Mouse (Mus musculus): Measurements from ENCODE around the gene Nmt1. TPM values are rescaled to one million over a fixed set of nuclear protein-coding genes. Genes with fewer than 3 reads are reported as not detected.

Gene Nmt1
- total and polyA plus RNA-seq, 3 experiments, result 84.5 to 205 (median 115) TPM

- TF ChIP-seq ZC3H11A (IDR thresholded peaks at IDR 0.05; ENCODE audit: low read depth, low read length) (no peak), JUND (conservative IDR thresholded peaks at IDR 0.05; ENCODE audit: low read depth, low read length) (no peak), MAX (IDR thresholded peaks at IDR 0.05; ENCODE audit: low read length) (peak; percentile 93), MAFK (IDR thresholded peaks at IDR 0.05; ENCODE audit: insufficient replicate concordance, low read length) (0 out of 2 replicates have a peak, but pooled peaks have one; percentile 12), RCOR1 (conservative IDR thresholded peaks at IDR 0.05; ENCODE audit: low read depth, low read length) (0 out of 2 replicates have a peak, but pooled peaks have one; percentile 60), POLR2AphosphoS2 (IDR thresholded peaks at IDR 0.05; ENCODE audit: low read depth, low read length) (peak; percentile 96), ETS1 (conservative IDR thresholded peaks at IDR 0.05; ENCODE audit: low read depth, low read length) (peak; percentile 58), JUN (IDR thresholded peaks at IDR 0.05; ENCODE audit: insufficient read depth, low read depth, low read length) (no peak)
Observed at GRCm38 (mm10) chr11:103016930-103017329, 11.1 kb upstream of the Nmt1 start (continued).

GRCm38 (mm10) chr11:103017661-103018060 lies 10.3 kb upstream of the Nmt1 start:
- H3K9me3 ChIP-seq (replicated peaks; ENCODE audit: low read length), result no peaks in the 10 kb centered on the region
- H3K36me3 ChIP-seq (replicated peaks in 1 of 2; ENCODE audit: control insufficient read depth in 1 of 2, insufficient read depth in 1 of 2, low read length in 1 of 2), result peaks cover 35 to 59% of the 10 kb centered on the region in 2 experiments
- DNase-seq (ENCODE audit: extremely low read depth), result no peak
- in situ Hi-C loops (cut with MboI; ENCODE audit: low pct_ligation_motif_present, low pct_unique_long_range_greater_than_20kb, low sequenced_read_pairs), result no loop called here
- no peak for TF ChIP-seq EP300 (IDR thresholded peaks at IDR 0.05; ENCODE audit: low read length)
- TF ChIP-seq MAX (IDR thresholded peaks at IDR 0.05; ENCODE audit: low read length), result no peak
- no peak for TF ChIP-seq ZMIZ1 (IDR thresholded peaks at IDR 0.05; ENCODE audit: low read depth, low read length)
- dilution Hi-C loops (cut with MboI; ENCODE audit: extremely low pct_ligation_motif_present, extremely low pct_unique_long_range_greater_than_20kb, low sequenced_read_pairs), result no loop called here
- no peak overlapping the region for H3K4me2 ChIP-seq (ENCODE audit: insufficient read depth, low read depth, poor library complexity, severe bottlenecking)
- no peak overlapping the region for H3K9ac ChIP-seq (ENCODE audit: insufficient read depth, low read depth)
- peaks cover 11 to 16% of the 10 kb centered on the region in 2 experiments for H3K4me1 ChIP-seq (ENCODE audit: control insufficient read depth in 1 of 2, insufficient read depth in 2 of 2)
- peaks cover 25% of the 10 kb centered on the region for H3K79me2 ChIP-seq (replicated peaks; ENCODE audit: control insufficient read depth, extremely low read depth, insufficient read depth, poor library complexity, severe bottlenecking)
- no peak overlapping the region for H3K27ac ChIP-seq (ENCODE audit: insufficient read depth, low read depth)
- H3K27me3 ChIP-seq (replicated peaks), result no peaks in the 10 kb centered on the region
- no peak overlapping the region for H3K4me3 ChIP-seq (replicated peaks in 1 of 3; ENCODE audit: low read depth in 2 of 3, low read length in 2 of 3, poor library complexity in 1 of 3)

- H3K9me3 ChIP-seq (replicated peaks; ENCODE audit: low read length), result no peaks in the 10 kb centered on the region
- H3K4me2 ChIP-seq (ENCODE audit: insufficient read depth, low read depth, poor library complexity, severe bottlenecking), result no peak overlapping the region
- TF ChIP-seq IRF4 (IDR thresholded peaks at IDR 0.05; ENCODE audit: low read depth, low read length), result no peak
- no peak for TF ChIP-seq CTCF (conservative IDR thresholded peaks at IDR 0.05 in 1 of 2, IDR thresholded peaks at IDR 0.05 in 1 of 2; ENCODE audit: low read depth in 2 of 2, low read length in 2 of 2)
- no peak for TF ChIP-seq POLR2AphosphoS2 (IDR thresholded peaks at IDR 0.05; ENCODE audit: low read depth, low read length)
- no peak for TF ChIP-seq NELFE (IDR thresholded peaks at IDR 0.05; ENCODE audit: low read depth, low read length)
- no peak for TF ChIP-seq TBP (conservative IDR thresholded peaks at IDR 0.05; ENCODE audit: low read depth, low read length)
- TF ChIP-seq CHD2 (IDR thresholded peaks at IDR 0.05; ENCODE audit: low read length), result no peak
- no peak for TF ChIP-seq NRF1 (IDR thresholded peaks at IDR 0.05; ENCODE audit: low read depth, low read length)
- no peak for TF ChIP-seq UBTF (IDR thresholded peaks at IDR 0.05; ENCODE audit: low read depth, low read length)
- no peak for TF ChIP-seq RCOR1 (conservative IDR thresholded peaks at IDR 0.05; ENCODE audit: low read depth, low read length)
- TF ChIP-seq MYC (IDR thresholded peaks at IDR 0.05; ENCODE audit: low read depth, low read length), result no peak
- no peak for TF ChIP-seq USF1 (IDR thresholded peaks at IDR 0.05; ENCODE audit: low read depth, low read length)
- no peak for TF ChIP-seq PAX5 (IDR thresholded peaks at IDR 0.05; ENCODE audit: low read length)
- TF ChIP-seq MXI1 (IDR thresholded peaks at IDR 0.05; ENCODE audit: low read depth, low read length), result no peak
- no peak for TF ChIP-seq ZC3H11A (IDR thresholded peaks at IDR 0.05; ENCODE audit: low read depth, low read length)
- TF ChIP-seq POLR2A (IDR thresholded peaks at IDR 0.05; ENCODE audit: low read depth, low read length), result no peak
- dilution Hi-C loops (cut with MboI; ENCODE audit: extremely low pct_ligation_motif_present, extremely low pct_unique_long_range_greater_than_20kb, low sequenced_read_pairs), result no loop called here
- in situ Hi-C loops (cut with MboI; ENCODE audit: low pct_ligation_motif_present, low pct_unique_long_range_greater_than_20kb, low sequenced_read_pairs), result no loop called here
- H3K27ac ChIP-seq (ENCODE audit: insufficient read depth, low read depth), result no peak overlapping the region
- no peak overlapping the region for H3K9ac ChIP-seq (ENCODE audit: insufficient read depth, low read depth)
- H3K4me3 ChIP-seq (replicated peaks in 1 of 3; ENCODE audit: low read depth in 2 of 3, low read length in 2 of 3, poor library complexity in 1 of 3), result no peak overlapping the region
- H3K79me2 ChIP-seq (replicated peaks; ENCODE audit: control insufficient read depth, extremely low read depth, insufficient read depth, poor library complexity, severe bottlenecking), result peaks cover 22% of the 10 kb centered on the region
- peaks cover 7 to 16% of the 10 kb centered on the region in 2 experiments for H3K4me1 ChIP-seq (ENCODE audit: control insufficient read depth in 1 of 2, insufficient read depth in 2 of 2)
- H3K36me3 ChIP-seq (replicated peaks in 1 of 2; ENCODE audit: control insufficient read depth in 1 of 2, insufficient read depth in 1 of 2, low read length in 1 of 2), result peaks cover 33 to 58% of the 10 kb centered on the region in 2 experiments
- no peaks in the 10 kb centered on the region for H3K27me3 ChIP-seq (replicated peaks)
- no peak for DNase-seq (ENCODE audit: extremely low read depth)
Observed at GRCm38 (mm10) chr11:103018860-103019259, 9.1 kb upstream of the Nmt1 start.
